Mouse (Mus musculus) CH12.LX (cell line): ENCODE measurements at regions not wholly inside any gene's neighbourhood (a gene's known extent, or its start where the extent isn't known, plus 50 kb on each side); places are given as distances from the start of the nearest gene placed in this dataset.

Source experiments
- CTCF ChIP-seq, 2 experiments: IDR thresholded peaks in 1 of 2; conservative IDR thresholded peaks in 1 of 2; 2 replicates each; pipeline ENCODE4 v1.5.1; 2011 to 2012; ENCODE audit warnings: low read depth in 2 of 2, low read length in 2 of 2, improper control_type of control experiment in 1 of 2, inconsistent platforms in 1 of 2, mild to moderate bottlenecking in 1 of 2, moderate library complexity in 1 of 2
- EP300 ChIP-seq: IDR thresholded peaks from 2 replicates; pipeline ENCODE4 v1.6.1; 2011; ENCODE audit warnings: low read length, improper control_type of control experiment
- JUN ChIP-seq: IDR thresholded peaks from 2 replicates; pipeline ENCODE4 v1.6.1; 2011; ENCODE audit warnings: low read depth, mild to moderate bottlenecking, low read length, improper control_type of control experiment, moderate library complexity; ENCODE audit not compliant: insufficient read depth
- JUND ChIP-seq: conservative IDR thresholded peaks from 2 replicates; pipeline ENCODE4 v1.6.1; 2011; ENCODE audit warnings: low read depth, low read length, improper control_type of control experiment
- KAT2A ChIP-seq: IDR thresholded peaks from 2 replicates; pipeline ENCODE4 v1.6.1; 2012; ENCODE audit warnings: low read length, improper control_type of control experiment, inconsistent platforms; ENCODE audit not compliant: insufficient replicate concordance
- MEF2A ChIP-seq: IDR thresholded peaks from 2 replicates; pipeline ENCODE4 v1.6.1; 2014; ENCODE audit warnings: low read depth, mild to moderate bottlenecking, inconsistent platforms, low read length, improper control_type of control experiment, borderline replicate concordance
- PAX5 ChIP-seq: IDR thresholded peaks from 2 replicates; pipeline ENCODE4 v1.6.1; 2012; ENCODE audit warnings: low read length, inconsistent platforms, mixed read lengths
- POLR2A ChIP-seq: IDR thresholded peaks from 2 replicates; pipeline ENCODE4 v1.6.1; 2011; ENCODE audit warnings: low read depth, mild to moderate bottlenecking, improper control_type of control experiment, low read length
- POLR2AphosphoS2 ChIP-seq: IDR thresholded peaks from 2 replicates; pipeline ENCODE4 v1.6.1; 2011; ENCODE audit warnings: low read depth, low read length, improper control_type of control experiment
- SMC3 ChIP-seq: IDR thresholded peaks from 2 replicates; pipeline ENCODE4 v1.6.1; 2011; ENCODE audit warnings: low read depth, low read length, improper control_type of control experiment
- TCF12 ChIP-seq: IDR thresholded peaks from 2 replicates; pipeline ENCODE4 v1.6.1; 2014; ENCODE audit warnings: low read depth, mild to moderate bottlenecking, inconsistent platforms, low read length, improper control_type of control experiment
- ZC3H11A ChIP-seq: IDR thresholded peaks from 2 replicates; pipeline ENCODE4 v1.6.1; 2012; ENCODE audit warnings: low read depth, mild to moderate bottlenecking, inconsistent platforms, low read length, improper control_type of control experiment
- ZMIZ1 ChIP-seq: IDR thresholded peaks from 2 replicates; pipeline ENCODE4 v1.6.1; 2012; ENCODE audit warnings: low read depth, mild to moderate bottlenecking, inconsistent platforms, low read length, improper control_type of control experiment

- TF ChIP-seq ZMIZ1 (no peak), EP300 (no peak), POLR2A (0 out of 2 replicates have a peak, but pooled peaks have one; percentile 20), ZC3H11A (no peak), JUND (no peak), PAX5 (no peak), CTCF (conservative IDR thresholded peaks at IDR 0.05 in 1 of 2, IDR thresholded peaks at IDR 0.05 in 1 of 2; ENCODE audit: low read depth in 2 of 2, low read length in 2 of 2) (no peak), MEF2A (no peak), JUN (no peak), KAT2A (no peak), SMC3 (no peak), TCF12 (peak; percentile 24; the same call in 1 of the 2 replicates), POLR2AphosphoS2 (no peak)
Measured at GRCm38 (mm10) chr6:66465137-66465853, 69.9 kb upstream of the Mad2l1 start.
